Mouse (Mus musculus) neural tube, embryonic 13.5 days (tissue): Measurements from ENCODE around the gene Atl3. TPM values are rescaled to one million over a fixed set of nuclear protein-coding genes. Genes with fewer than 3 reads are reported as not detected.

Experiments
- polyA plus RNA-seq: library from polyadenylated mRNA; unstranded; fragments of >200 nt; fragmentation: Nextera tagmentation; extraction: Ambion mirVana; gene quantifications from 2 replicates; pipeline ENCODE4 v1.2.1, GENCODE M21; 2015

The Atl3 gene
- polyA plus RNA-seq, 1 experiment from 2014 or later: 6.8 TPM

Other genes with a start within 250 kb of the Atl3 start
- gene Rcor2, start 226.7 kb upstream of the Atl3 start, polyA plus RNA-seq: 31.0 and 31.1 TPM in 2 replicates
- 45.3 and 48.0 TPM in 2 replicates for gene Mark2, start 152.2 kb upstream of the Atl3 start, polyA plus RNA-seq
- 29.1 and 29.2 TPM in 2 replicates for gene Spindoc, start 111.0 kb upstream of the Atl3 start, polyA plus RNA-seq
- gene 2700081O15Rik, start 76.4 kb upstream of the Atl3 start, polyA plus RNA-seq: 16.5 and 17.0 TPM in 2 replicates
- gene Rtn3, start 10.8 kb upstream of the Atl3 start, polyA plus RNA-seq: 518 and 529 TPM in 2 replicates
- gene Pla2g16, start 63.4 kb downstream of the Atl3 start, polyA plus RNA-seq: 2.9 and 4.8 TPM in 2 replicates
- 0.11 TPM in 1 of 2 replicates, not detected in the other for gene Lgals12, start 113.2 kb downstream of the Atl3 start, polyA plus RNA-seq
- not detected in 2 replicates for gene Hrasls5, start 118.5 kb downstream of the Atl3 start, polyA plus RNA-seq
- gene Slc22a19, start 217.3 kb downstream of the Atl3 start, polyA plus RNA-seq: not detected in 2 replicates